Mouse (Mus musculus) frontal cortex, postnatal 25 days (tissue): ENCODE data around the gene Klf15.

Experiments used
- DNase-seq, 2 experiments: peaks; one replicate each; pipeline ENCODE4 v3.0.0; 2022; ENCODE audit warnings: low spot score in 2 of 2

Klf15 gene

DNA sequence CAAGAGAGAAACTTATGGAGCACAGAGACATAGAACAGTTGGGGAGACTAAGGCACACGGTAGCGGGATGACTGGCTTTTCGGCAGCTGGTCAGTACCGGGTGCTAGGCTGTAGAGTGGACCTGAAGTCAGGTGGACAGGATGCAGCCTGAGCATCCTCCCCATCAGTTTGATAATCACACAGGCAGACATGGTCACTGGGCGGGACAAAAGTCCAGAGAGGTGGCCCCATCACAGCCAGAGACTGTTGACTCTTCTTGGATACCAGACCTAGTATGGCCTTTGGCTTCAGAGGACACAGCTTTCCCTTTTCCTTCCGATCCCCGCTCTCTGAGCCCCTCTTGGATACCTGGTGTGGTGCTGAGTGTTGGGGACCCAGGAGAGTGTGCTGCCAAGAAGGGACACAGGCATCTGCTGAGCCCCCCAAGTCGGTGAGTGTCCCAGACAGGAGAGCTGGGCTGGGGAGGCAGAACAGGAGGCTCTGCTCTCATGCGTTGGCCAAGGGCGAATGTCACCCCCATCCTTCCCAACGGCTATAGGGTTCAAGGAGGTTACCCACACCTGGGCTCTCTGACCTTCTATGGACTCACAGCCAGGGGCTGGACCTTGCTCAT is 2.8 kb downstream of the Klf15 start:
- no peak for DNase-seq

DNA sequence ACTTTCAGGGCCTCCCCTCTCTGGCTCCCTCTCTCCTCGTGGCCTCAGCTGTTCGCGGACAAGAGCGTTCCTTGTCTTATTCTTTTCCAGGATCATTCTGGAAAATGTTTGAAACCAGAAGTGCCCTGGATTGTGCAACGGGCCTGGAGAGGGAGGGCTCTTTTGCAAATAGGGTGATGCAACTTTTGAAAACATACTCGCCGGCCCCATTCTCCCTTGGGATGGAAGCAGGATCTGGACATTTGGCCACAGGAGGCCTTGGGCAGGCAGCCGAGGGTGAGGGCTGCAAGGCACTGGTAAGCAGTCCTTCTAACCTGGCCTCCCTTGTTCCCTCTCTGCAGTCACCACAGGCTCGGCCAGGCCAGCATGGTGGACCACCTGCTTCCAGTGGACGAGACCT is 3.7 kb downstream of the Klf15 start:
- no peak for DNase-seq

DNA sequence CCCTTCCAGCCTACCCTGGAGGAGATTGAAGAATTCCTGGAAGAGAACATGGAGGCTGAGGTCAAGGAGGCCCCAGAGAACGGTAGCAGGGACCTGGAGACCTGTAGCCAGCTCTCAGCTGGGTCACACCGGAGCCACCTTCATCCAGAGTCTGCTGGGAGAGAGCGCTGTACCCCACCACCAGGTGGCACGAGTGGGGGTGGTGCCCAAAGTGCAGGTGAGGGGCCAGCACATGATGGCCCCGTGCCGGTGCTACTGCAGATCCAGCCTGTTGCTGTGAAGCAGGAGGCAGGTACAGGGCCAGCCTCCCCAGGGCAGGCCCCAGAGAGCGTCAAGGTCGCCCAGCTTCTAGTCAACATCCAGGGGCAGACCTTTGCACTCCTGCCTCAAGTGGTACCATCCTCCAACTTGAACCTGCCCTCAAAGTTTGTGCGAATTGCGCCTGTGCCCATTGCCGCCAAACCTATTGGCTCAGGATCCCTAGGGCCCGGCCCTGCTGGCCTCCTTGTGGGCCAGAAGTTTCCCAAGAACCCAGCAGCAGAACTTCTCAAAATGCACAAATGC is 4.6 kb downstream of the Klf15 start:
- DNase-seq: no peak

- no peak for DNase-seq
Measured at GRCm38 (mm10) chr6:90468216-90468615, 5.8 kb downstream of the Klf15 start.

DNA sequence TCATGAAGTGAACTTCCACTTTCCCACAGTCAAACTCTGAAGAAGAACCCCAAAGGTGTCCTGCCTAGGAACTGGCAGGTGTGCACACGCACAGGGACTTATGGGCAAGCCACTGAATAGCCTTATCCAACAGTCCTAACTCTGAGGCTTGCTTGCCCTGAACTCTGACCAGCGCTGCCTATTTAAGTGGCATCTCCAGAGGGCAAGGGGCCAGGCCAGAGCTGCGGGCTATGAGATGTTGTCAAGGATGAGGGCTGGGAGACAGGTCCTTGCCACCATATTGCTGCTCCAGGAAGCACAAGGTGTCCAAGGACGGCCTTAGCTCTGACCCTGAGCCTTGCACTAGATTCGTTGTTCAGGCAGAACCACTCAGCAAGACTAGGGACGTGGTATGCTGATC is 6.7 kb downstream of the Klf15 start:
- DNase-seq: no peak

- DNase-seq: no peak
Measured at GRCm38 (mm10) chr6:90470255-90470654, 7.9 kb downstream of the Klf15 start.

GRCm38 (mm10) chr6:90470947-90471541 is 8.7 kb downstream of the Klf15 start:
- no peak for DNase-seq

DNA sequence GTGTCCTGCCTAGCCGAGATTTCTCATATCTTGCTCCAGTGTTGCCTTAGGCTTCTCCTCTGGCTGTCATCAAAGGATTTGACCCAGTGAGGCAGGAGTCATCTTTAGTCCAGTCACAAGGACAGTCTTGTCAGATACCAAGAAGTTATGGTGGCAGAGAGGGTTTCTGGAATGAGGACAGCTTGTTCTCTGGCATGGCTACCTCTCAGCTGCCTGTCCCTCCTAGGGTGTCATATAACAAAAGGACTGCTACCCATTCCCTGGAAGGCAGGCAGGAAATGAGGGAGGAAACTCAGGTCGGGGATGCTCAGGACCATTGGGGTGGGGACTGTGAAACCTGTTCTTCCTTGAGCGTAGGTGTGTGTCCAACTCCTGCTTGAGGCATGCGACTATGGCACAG is 9.7 kb downstream of the Klf15 start:
- DNase-seq: no peak

GRCm38 (mm10) chr6:90472697-90473096 is 10.3 kb downstream of the Klf15 start:
- no peak for DNase-seq

DNA sequence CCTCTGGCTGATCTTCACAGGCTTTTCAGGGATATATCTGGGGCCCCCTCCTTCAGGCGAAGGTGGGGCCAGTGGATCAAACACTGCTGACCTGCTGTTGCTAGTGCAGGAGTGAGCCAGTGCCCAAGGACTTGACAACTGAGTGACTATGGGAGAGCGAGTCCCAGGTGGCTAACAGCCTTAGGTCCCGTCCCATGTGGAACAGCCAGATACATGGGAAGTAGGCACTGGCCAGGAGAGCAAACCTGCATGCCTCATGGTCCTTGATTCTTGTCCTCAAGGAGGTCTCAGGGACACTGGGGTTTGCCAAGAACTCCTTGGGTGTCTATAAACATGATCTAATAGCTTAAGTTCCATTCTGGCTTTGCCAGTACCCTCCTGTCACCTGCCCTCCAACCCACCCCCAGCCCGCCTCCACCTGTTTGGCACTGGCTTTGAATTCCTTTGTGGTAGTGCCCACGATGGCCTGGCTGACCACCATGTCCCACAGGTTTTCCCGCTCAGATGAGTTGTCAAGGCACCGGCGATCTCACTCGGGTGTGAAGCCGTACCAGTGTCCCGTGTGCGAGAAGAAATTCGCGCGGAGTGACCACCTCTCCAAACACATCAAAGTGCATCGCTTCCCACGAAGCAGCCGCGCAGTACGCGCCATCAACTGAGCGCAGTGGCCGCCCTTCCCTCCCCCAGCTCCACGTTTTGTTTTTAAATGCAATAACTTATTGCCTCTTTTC is 11.4 kb downstream of the Klf15 start:
- DNase-seq: no peak

- DNase-seq: no peak
Measured at GRCm38 (mm10) chr6:90474361-90474750, 12.0 kb downstream of the Klf15 start.

DNA sequence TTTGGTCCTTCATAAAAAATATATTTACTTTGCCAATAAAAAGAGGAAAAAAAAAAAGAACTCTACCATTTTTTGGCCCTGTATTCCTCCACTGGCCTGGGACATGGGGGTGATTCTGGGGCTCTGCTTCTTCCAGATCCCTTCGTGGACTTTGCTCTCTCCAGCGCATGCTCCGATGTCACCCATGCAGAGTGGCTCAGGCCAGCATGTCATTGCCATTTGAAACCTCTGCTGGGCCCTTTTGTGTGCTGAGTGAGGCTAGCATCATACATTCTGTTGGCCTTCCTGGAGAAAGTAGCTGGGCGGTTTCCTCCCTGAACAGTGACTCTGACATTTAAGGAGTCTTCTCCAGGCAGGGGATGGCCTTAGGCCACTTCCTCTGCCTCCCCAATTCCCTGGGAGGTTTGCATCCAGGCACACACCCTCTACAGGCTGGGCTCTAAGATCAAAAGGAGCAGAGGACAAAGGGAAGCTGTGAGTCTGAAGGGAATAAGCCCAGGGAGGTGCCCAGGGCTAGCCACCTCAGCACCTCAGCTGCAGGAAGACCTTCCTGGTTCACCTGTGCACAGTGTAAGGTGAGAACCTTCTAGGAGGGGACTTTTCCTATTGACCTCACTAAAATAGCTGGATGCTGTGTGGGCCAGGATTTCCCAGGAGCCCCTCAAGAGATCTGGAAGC is 12.9 kb downstream of the Klf15 start:
- DNase-seq: no peak

- DNase-seq: no peak
Measured at GRCm38 (mm10) chr6:90475854-90476212, 13.5 kb downstream of the Klf15 start.

- no peak for DNase-seq
Measured at GRCm38 (mm10) chr6:90476941-90477518, 14.7 kb downstream of the Klf15 start.

GRCm38 (mm10) chr6:90484249-90484648 is 21.9 kb downstream of the Klf15 start:
- no peak for DNase-seq

DNA sequence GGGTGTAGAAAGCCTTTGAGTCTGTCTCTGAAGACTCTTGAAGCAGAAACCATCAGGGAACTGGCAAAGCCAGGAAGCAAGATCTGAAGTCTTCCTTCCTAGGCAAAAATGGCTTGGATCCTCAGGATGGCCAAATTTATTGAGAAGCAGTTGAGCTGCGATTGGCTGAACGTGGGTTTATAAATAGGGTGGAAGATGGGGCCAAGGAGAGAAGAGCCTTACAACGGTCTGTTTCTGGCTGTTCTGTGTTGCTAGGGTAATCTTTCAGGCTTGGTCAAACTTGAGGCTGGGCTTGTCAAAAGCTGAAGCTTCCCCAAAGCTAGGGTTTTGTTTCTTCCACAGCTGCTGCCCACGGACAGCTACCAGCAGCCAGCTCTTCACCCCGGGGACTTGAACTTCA is 22.5 kb downstream of the Klf15 start:
- no peak for DNase-seq

DNA sequence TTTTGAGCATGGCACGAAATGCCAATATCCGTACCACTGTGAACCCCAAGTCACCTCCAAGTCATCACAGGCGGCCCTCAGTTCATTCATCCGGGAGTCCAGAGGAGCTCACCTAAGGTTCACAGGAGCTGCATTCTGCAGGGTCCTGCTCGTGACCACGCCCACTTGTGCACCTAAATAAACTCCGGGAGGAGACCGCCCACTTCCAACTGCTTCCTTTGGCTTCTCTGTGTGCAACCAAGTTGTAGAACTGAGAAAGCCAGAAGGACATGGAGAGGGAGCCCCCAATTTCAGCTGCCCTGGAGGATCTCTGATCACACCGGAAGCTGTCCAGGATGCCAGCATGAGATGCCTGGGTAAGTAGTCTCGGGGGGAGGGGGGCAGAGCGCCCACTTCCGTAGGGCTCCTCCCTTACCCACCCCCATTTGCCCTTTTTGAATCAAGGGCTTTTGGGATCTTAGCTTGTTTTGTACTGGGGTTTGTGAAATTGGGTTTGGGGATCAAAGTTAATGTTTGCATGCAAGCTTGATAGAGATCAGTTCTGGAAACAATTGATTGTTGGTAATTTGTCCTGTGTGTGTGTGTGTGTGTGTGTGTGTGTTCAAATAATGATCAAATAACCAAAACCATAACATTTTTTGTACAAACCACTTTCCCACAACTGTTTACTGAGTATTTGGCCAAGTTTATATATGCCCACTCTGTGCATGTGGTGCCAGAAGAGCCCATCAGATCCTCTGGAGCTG is 24.0 kb downstream of the Klf15 start, which contains the start of gene Aldh1l1:
Gene Aldh1l1, plus strand, starts transcription at position 252 of the 746 bp plus-strand sequence.
- no peak for DNase-seq

GRCm38 (mm10) chr6:90487531-90487930 is 25.2 kb downstream of the Klf15 start:
- no peak for DNase-seq

DNA sequence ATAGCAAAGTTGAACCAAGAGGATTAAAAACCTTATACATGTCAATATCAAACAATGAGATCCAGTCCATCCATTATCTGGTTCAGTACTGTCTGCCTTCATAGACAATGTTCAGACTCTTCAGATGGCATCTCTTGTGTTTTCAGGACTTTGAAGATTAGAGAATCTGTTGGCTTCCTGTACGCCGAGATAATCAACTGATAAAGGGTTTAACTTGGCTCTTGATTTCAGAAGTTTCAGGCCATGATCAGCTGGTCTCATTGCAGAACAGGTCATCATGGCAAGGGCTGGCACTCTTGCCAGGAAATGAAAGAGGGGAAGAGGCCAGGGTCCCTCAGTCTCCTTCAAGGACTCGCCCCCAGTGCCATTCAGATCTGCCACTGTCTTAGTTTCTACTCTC is 27.2 kb downstream of the Klf15 start:
- no peak for DNase-seq

DNA sequence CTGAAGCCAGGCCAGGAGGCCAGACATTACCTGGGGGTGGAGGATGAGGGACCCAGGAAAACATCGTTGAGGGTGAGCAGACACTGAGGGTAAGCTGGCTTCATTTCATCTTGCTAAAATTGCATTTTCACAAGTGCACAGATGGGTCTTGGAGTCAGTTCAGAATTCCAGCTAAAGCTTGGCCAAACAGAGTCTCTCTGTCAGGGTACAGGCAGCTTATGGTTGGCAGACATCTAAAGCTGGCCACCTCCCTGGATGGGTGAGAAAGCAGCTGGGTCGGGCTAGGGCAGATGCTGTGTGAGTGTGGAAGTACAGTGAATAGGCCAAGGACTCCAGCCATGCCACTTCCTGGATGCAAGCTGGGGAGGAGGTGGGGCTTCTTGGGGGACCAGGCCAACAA is 28.6 kb downstream of the Klf15 start:
- no peak for DNase-seq
